8 mouse cellular contexts compared by ENCODE assay signal in genomic region chr12:100289267-100290177, GRCm38 (mm10).
DNase-seq lines count a peak whose midpoint lies in the region; ATAC-seq and TF ChIP-seq lines count a peak whose summit lies in the region.
"Had no signal": no experiment of that assay in that cellular context is flagged by ENCODE, and none has a peak within 500 bp of the region (broad histone marks: within the 10 kb centered on the region; RNA-seq: fewer than 3 reads in every experiment).

No protein-coding gene starts in this region.

- intact Hi-C loops in heart, adult 2 months (cut with DNase I), result no loop called here

- ATAC-seq in liver, embryonic 11.5 days (replicated peaks; ENCODE audit: low FRiP score), result peak; percentile 37
- ATAC-seq in neural tube, embryonic 15.5 days (ENCODE audit: low FRiP score), result peak; percentile 59

- no peak for TF ChIP-seq CTCF in heart, adult 2 months (IDR thresholded peaks at IDR 0.05)

- DNase-seq in adrenal gland, postnatal 36 days, result peak; percentile 82 to 85
- no peak for DNase-seq in embryonic facial prominence, embryonic 10.5 days (ENCODE audit: low spot score)
- DNase-seq in heart, adult 2 months, result peak; percentile 82 to 86
- DNase-seq in kidney, adult 11 months, result peak; percentile 76
- DNase-seq in liver, embryonic 11.5 days (ENCODE audit: low spot score), result no peak
- no peak for DNase-seq in thymus, postnatal 0 days (ENCODE audit: low spot score)

- peak overlapping the region; percentile 70 for H3K27ac ChIP-seq in embryonic facial prominence, embryonic 10.5 days (replicated peaks)
- H3K27ac ChIP-seq in heart, adult 2 months, result peak overlapping the region; percentile 70
- no peak overlapping the region for H3K27ac ChIP-seq in liver, embryonic 11.5 days (ENCODE audit: low read depth, low read length)
- peak overlapping the region; percentile 78 for H3K27ac ChIP-seq in neural tube, embryonic 15.5 days (replicated peaks)
- H3K27ac ChIP-seq: macrophage had no signal

- 0 out of 2 replicates have a peak, but pooled peaks have one; percentile 31 for TF ChIP-seq EP300 in heart, adult 2 months (IDR thresholded peaks at IDR 0.05; ENCODE audit: insufficient read depth, low read depth, low read length)

- no peaks in the 10 kb centered on the region for H3K36me3 ChIP-seq in embryonic facial prominence, embryonic 10.5 days (replicated peaks)
- H3K36me3 ChIP-seq in heart, adult 2 months (ENCODE audit: control insufficient read depth, insufficient read depth, low read length), result no peaks in the 10 kb centered on the region; the same call in 1 of the 2 replicates
- no peaks in the 10 kb centered on the region for H3K36me3 ChIP-seq in liver, embryonic 11.5 days (ENCODE audit: control insufficient read depth, insufficient read depth, low read length)
- no peaks in the 10 kb centered on the region for H3K36me3 ChIP-seq in neural tube, embryonic 15.5 days

- no peaks in the 10 kb centered on the region for H3K79me2 ChIP-seq in heart, adult 2 months (replicated peaks; ENCODE audit: control insufficient read depth, insufficient read depth, low read length)

- no peak for TF ChIP-seq POLR2A in heart, adult 2 months (IDR thresholded peaks at IDR 0.05; ENCODE audit: insufficient read depth, low read depth, low read length)

- peaks cover 31% of the 10 kb centered on the region for H3K4me1 ChIP-seq in embryonic facial prominence, embryonic 10.5 days
- H3K4me1 ChIP-seq in heart, adult 2 months (ENCODE audit: control insufficient read depth, insufficient read depth, low read length), result peaks cover 26% of the 10 kb centered on the region
- peaks cover 3% of the 10 kb centered on the region; the same call in 1 of the 2 replicates for H3K4me1 ChIP-seq in liver, embryonic 11.5 days (replicated peaks; ENCODE audit: control insufficient read depth, insufficient read depth, low read length)
- H3K4me1 ChIP-seq in neural tube, embryonic 15.5 days, result peaks cover 36% of the 10 kb centered on the region

- WGBS in embryonic facial prominence, embryonic 10.5 days, result 43% methylated on average over 8 of the region's 8 CpGs
- 20% methylated on average over 8 of the region's 8 CpGs for WGBS in heart, adult 2 months
- 45% methylated on average over 8 of the region's 8 CpGs for WGBS in liver, embryonic 11.5 days
- 20% methylated on average over 8 of the region's 8 CpGs for whole genome bisulfite sequencing in neural tube, embryonic 15.5 days

- no peak overlapping the region for H3K9ac ChIP-seq in heart, adult 2 months (ENCODE audit: low read depth, low read length)
- no peak overlapping the region for H3K9ac ChIP-seq in liver, embryonic 11.5 days (ENCODE audit: low read depth, low read length)
- no peak overlapping the region for H3K9ac ChIP-seq in neural tube, embryonic 15.5 days (replicated peaks)

- H3K4me3 ChIP-seq in embryonic facial prominence, embryonic 10.5 days, result no peak overlapping the region
- H3K4me3 ChIP-seq in heart, adult 2 months, result no peak overlapping the region
- H3K4me3 ChIP-seq in liver, embryonic 11.5 days (ENCODE audit: low read depth, low read length), result no peak overlapping the region
- no peak overlapping the region for H3K4me3 ChIP-seq in neural tube, embryonic 15.5 days (replicated peaks)

- H3K4me2 ChIP-seq in liver, embryonic 11.5 days, result no peak overlapping the region
- H3K4me2 ChIP-seq in neural tube, embryonic 15.5 days, result no peak overlapping the region

- H3K27me3 ChIP-seq in embryonic facial prominence, embryonic 10.5 days (replicated peaks; ENCODE audit: low read depth, poor library complexity, severe bottlenecking), result peaks cover 3% of the 10 kb centered on the region; the same call in 1 of the 2 replicates
- no peaks in the 10 kb centered on the region for H3K27me3 ChIP-seq in heart, adult 2 months (ENCODE audit: control insufficient read depth, insufficient read depth, low read length)
- no peaks in the 10 kb centered on the region for H3K27me3 ChIP-seq in liver, embryonic 11.5 days (replicated peaks; ENCODE audit: control insufficient read depth, insufficient read depth, low read length)
- no peaks in the 10 kb centered on the region for H3K27me3 ChIP-seq in neural tube, embryonic 15.5 days (replicated peaks)

- H3K9me3 ChIP-seq in embryonic facial prominence, embryonic 10.5 days, result no peaks in the 10 kb centered on the region
- no peaks in the 10 kb centered on the region for H3K9me3 ChIP-seq in liver, embryonic 11.5 days (ENCODE audit: control insufficient read depth, low read length)
- no peaks in the 10 kb centered on the region for H3K9me3 ChIP-seq in neural tube, embryonic 15.5 days (replicated peaks)

Comparison
In these comparisons a context has a peak if more than half of its experiments do, and no peak if none do; other contexts are left out.
1. DNase-seq: peak in adrenal gland, postnatal 36 days (2 of 2), heart, adult 2 months (2 of 2) and kidney, adult 11 months (single experiment); none in embryonic facial prominence, embryonic 10.5 days (single experiment), liver, embryonic 11.5 days (single experiment) and thymus, postnatal 0 days (single experiment).